Mouse (Mus musculus) midbrain, embryonic 10.5 days (tissue): ENCODE data around the gene Leprot. TPM values are rescaled to one million over a fixed set of nuclear protein-coding genes. Genes with fewer than 3 reads are reported as not detected.

Experiments
- DNase-seq: peaks from one replicate; pipeline ENCODE4 v3.0.0-alpha.2; 2017; ENCODE audit warnings: low spot score
- H3K27ac ChIP-seq: fragments of 300-500 bp; sonication (generic); replicated peaks from 2 replicates; pipeline ENCODE4 v1.5.1; 2016; ENCODE audit warnings: mild to moderate bottlenecking
- H3K27me3 ChIP-seq: fragments of 300-500 bp; sonication (generic); 2 replicates; pipeline ENCODE4 v1.6.1; 2016; ENCODE audit warnings: low read depth, mild to moderate bottlenecking; ENCODE audit not compliant: poor library complexity, severe bottlenecking
- H3K36me3 ChIP-seq: fragments of 300-500 bp; sonication (generic); 2 replicates; pipeline ENCODE4 v1.6.1; 2016; ENCODE audit warnings: mild to moderate bottlenecking, moderate library complexity
- H3K4me1 ChIP-seq: fragments of 300-500 bp; sonication (generic); 2 replicates; pipeline ENCODE4 v1.6.1; 2016
- H3K4me3 ChIP-seq: fragments of 300-500 bp; sonication (generic); 2 replicates; pipeline ENCODE4 v1.5.1; 2016; ENCODE audit warnings: mild to moderate bottlenecking, moderate library complexity
- H3K9me3 ChIP-seq: fragments of 300-500 bp; sonication (generic); replicated peaks from 2 replicates; pipeline ENCODE4 v1.6.1; 2016; ENCODE audit warnings: mild to moderate bottlenecking
- WGBS: fragments of 180-500 bp; shearing (Covaris S2); methylation state at CpG from one replicate; pipeline ENCODE4 v1.1.7; 2016; 5-methylcytosine and 5-hydroxymethylcytosine counted together
- polyA plus RNA-seq: library from polyadenylated mRNA; unstranded; fragments of >200 nt; fragmentation: Nextera tagmentation; extraction: Ambion mirVana; gene quantifications from 2 replicates; pipeline ENCODE4 v1.2.1, GENCODE M21; 2016

Gene Leprot
- polyA plus RNA-seq, 1 experiment from 2014 or later, result 65.6 TPM

GRCm38 (mm10) chr4:101674790-101675189 lies 27.3 kb downstream of the Leprot start:
- no peak for DNase-seq
- Histone ChIP-seq H3K36me3 (no peaks in the 10 kb centered on the region), H3K9me3 (no peaks in the 10 kb centered on the region), H3K27me3 (no peaks in the 10 kb centered on the region), H3K27ac (no peak overlapping the region), H3K4me3 (no peak overlapping the region), H3K4me1 (no peaks in the 10 kb centered on the region)
- 75% methylated on average over 5 of the region's 5 CpGs for WGBS

- Histone ChIP-seq H3K36me3 (no peaks in the 10 kb centered on the region), H3K27me3 (no peaks in the 10 kb centered on the region), H3K4me1 (no peaks in the 10 kb centered on the region), H3K9me3 (no peaks in the 10 kb centered on the region), H3K4me3 (no peak overlapping the region), H3K27ac (no peak overlapping the region)
- 85% methylated on average over 4 of the region's 4 CpGs for WGBS
- no peak for DNase-seq
Observed at GRCm38 (mm10) chr4:101675726-101676125, 28.2 kb downstream of the Leprot start.

- no peaks in the 10 kb centered on the region for H3K27me3 ChIP-seq
Observed at GRCm38 (mm10) chr4:101682620-101683019, 35.1 kb downstream of the Leprot start.

GRCm38 (mm10) chr4:101683086-101683485 lies 35.6 kb downstream of the Leprot start:
- H3K27ac ChIP-seq, result no peak overlapping the region
- H3K4me1 ChIP-seq, result no peaks in the 10 kb centered on the region
- H3K27me3 ChIP-seq, result no peaks in the 10 kb centered on the region
- no peaks in the 10 kb centered on the region for H3K36me3 ChIP-seq
- no peaks in the 10 kb centered on the region for H3K9me3 ChIP-seq
- 81% methylated on average over 3 of the region's 3 CpGs for WGBS
- DNase-seq, result no peak
- no peak overlapping the region for H3K4me3 ChIP-seq

More at GRCm38 (mm10) chr4:101682620-101683019, 35.1 kb downstream of the Leprot start:
- H3K27ac ChIP-seq, result no peak overlapping the region
- H3K36me3 ChIP-seq, result no peaks in the 10 kb centered on the region
- DNase-seq, result no peak
- H3K4me1 ChIP-seq, result no peaks in the 10 kb centered on the region
- 91% methylated on average over 4 of the region's 4 CpGs for WGBS
- H3K9me3 ChIP-seq, result no peaks in the 10 kb centered on the region
- no peak overlapping the region for H3K4me3 ChIP-seq

- Histone ChIP-seq H3K4me3 (no peak overlapping the region), H3K27ac (no peak overlapping the region), H3K9me3 (no peaks in the 10 kb centered on the region), H3K27me3 (no peaks in the 10 kb centered on the region), H3K4me1 (no peaks in the 10 kb centered on the region), H3K36me3 (no peaks in the 10 kb centered on the region)
- 81% methylated on average over 3 of the region's 3 CpGs for WGBS
- DNase-seq, result no peak
Observed at GRCm38 (mm10) chr4:101684821-101685220, 37.3 kb downstream of the Leprot start.

DNA sequence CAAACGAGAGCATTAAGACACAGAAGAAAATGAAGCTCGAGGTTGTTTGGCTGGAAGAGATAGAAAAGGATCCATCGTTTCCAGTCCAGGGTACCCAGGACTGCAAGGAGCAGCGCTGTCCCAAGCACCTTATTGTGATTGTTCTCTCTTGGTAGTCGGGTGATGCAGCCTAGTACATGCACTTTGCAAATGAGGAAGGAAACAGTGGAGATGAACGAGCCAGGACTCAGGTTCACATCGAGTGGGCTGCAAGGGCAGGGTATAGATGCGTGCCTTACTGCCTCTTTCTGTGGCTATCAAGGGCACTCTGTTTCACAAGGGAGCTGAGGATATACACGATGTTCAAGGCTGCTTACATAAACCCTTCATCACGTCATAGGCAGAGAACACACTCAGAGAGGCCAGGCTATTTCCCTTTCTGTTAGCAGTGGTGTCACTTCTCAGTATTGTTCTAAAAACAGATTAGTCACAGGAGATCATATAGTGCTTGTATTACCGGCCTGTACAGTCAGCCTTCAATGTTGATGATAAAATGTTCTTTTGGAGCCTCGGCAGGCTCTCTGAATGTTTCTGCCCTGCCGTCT lies 38.8 kb downstream of the Leprot start:
- H3K27ac ChIP-seq, result no peak overlapping the region
- WGBS, result 85% methylated on average over 13 of the region's 13 CpGs
- no peak for DNase-seq
- H3K36me3 ChIP-seq, result no peaks in the 10 kb centered on the region
- H3K4me3 ChIP-seq, result no peak overlapping the region
- H3K27me3 ChIP-seq, result no peaks in the 10 kb centered on the region
- H3K9me3 ChIP-seq, result no peaks in the 10 kb centered on the region
- H3K4me1 ChIP-seq, result no peaks in the 10 kb centered on the region

DNA sequence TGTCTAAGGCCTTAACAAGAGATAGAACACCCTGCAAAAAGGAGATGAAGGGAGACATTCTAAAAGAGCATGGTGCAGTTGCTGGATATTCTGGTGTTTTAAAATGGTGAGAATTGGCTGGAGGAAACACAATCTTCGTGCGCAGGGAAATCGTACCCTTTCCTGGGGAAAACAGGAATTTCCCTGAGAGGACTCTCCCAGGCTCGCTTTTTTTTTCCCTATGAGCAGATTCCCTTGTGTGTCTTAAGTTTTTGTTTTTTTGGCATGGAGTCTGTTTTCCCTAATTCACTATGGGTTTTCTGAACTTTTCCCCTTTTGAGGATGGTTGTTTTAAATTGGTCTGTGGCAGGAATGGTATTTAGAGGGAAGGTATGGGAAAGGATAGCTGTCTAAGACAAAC lies 41.7 kb downstream of the Leprot start:
- H3K4me1 ChIP-seq, result no peaks in the 10 kb centered on the region
- WGBS, result 89% methylated on average over 4 of the region's 4 CpGs
- no peaks in the 10 kb centered on the region for H3K9me3 ChIP-seq

DNA sequence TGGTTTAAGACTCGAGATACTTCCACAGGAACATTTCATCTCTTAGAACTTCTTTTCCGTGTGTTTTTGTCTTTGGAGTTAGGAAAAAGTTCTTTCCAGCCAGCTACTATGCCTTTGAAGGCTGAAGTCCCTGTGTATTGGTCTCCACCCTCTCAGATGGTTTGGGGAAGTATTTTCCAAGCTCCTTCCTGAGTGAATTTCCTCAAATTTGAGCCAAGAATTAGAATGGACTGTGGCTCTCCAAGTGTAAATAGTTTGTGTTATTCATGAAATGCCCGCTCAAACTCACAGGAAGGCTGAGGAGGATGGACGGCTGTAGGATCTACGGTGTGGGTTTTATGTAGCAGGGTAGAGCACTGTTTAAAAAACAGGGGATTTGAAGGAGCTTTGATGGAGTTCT lies 42.1 kb downstream of the Leprot start:
- 87% methylated on average over 5 of the region's 5 CpGs for WGBS
- no peaks in the 10 kb centered on the region for H3K9me3 ChIP-seq
- H3K4me3 ChIP-seq, result no peak overlapping the region
- H3K4me1 ChIP-seq, result no peaks in the 10 kb centered on the region
- H3K36me3 ChIP-seq, result no peaks in the 10 kb centered on the region
- H3K27ac ChIP-seq, result no peak overlapping the region
- DNase-seq, result no peak
- no peaks in the 10 kb centered on the region for H3K27me3 ChIP-seq

More for the DNA sequence above, 41.7 kb downstream of the Leprot start:
- Histone ChIP-seq H3K4me3 (no peak overlapping the region), H3K27ac (no peak overlapping the region), H3K36me3 (no peaks in the 10 kb centered on the region), H3K27me3 (no peaks in the 10 kb centered on the region)
- no peak for DNase-seq

GRCm38 (mm10) chr4:101692892-101693291 lies 45.4 kb downstream of the Leprot start:
- Histone ChIP-seq H3K27me3 (no peaks in the 10 kb centered on the region), H3K9me3 (no peaks in the 10 kb centered on the region), H3K36me3 (no peaks in the 10 kb centered on the region), H3K4me3 (no peak overlapping the region), H3K4me1 (no peaks in the 10 kb centered on the region), H3K27ac (no peak overlapping the region)
- DNase-seq, result no peak
- WGBS, result 86% methylated on average over 4 of the region's 4 CpGs

- H3K36me3 ChIP-seq, result no peaks in the 10 kb centered on the region
- WGBS, result 81% methylated on average over 6 of the region's 6 CpGs
- no peaks in the 10 kb centered on the region for H3K9me3 ChIP-seq
- H3K4me3 ChIP-seq, result no peak overlapping the region
- no peak overlapping the region for H3K27ac ChIP-seq
- no peaks in the 10 kb centered on the region for H3K4me1 ChIP-seq
- no peak for DNase-seq
- no peaks in the 10 kb centered on the region for H3K27me3 ChIP-seq
Observed at GRCm38 (mm10) chr4:101694529-101694928, 47.0 kb downstream of the Leprot start.

DNA sequence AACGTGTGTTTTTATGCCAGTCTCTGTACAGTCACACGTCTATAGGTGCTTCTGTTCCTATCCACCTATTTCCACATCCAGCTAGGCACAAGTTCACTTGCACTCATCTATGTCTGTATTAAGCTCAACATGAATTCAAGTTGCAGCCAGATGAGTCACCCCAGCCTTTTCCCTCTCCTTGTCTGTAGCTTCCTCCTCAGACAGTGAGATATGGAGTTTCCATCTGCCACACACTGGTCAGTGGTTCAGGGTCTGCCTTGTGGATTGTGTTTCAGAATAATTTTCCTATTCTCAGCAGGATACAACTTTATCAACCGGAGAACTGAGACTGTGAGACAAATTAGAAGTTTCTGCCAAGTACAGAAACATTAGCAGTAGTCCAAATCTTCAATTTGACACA lies 49.7 kb downstream of the Leprot start:
- DNase-seq, result no peak
- no peaks in the 10 kb centered on the region for H3K9me3 ChIP-seq
- no peak overlapping the region for H3K27ac ChIP-seq
- WGBS, result 89% methylated on average over 3 of the region's 3 CpGs
- no peaks in the 10 kb centered on the region for H3K27me3 ChIP-seq
- H3K4me3 ChIP-seq, result no peak overlapping the region
- H3K4me1 ChIP-seq, result no peaks in the 10 kb centered on the region
- no peaks in the 10 kb centered on the region for H3K36me3 ChIP-seq

DNA sequence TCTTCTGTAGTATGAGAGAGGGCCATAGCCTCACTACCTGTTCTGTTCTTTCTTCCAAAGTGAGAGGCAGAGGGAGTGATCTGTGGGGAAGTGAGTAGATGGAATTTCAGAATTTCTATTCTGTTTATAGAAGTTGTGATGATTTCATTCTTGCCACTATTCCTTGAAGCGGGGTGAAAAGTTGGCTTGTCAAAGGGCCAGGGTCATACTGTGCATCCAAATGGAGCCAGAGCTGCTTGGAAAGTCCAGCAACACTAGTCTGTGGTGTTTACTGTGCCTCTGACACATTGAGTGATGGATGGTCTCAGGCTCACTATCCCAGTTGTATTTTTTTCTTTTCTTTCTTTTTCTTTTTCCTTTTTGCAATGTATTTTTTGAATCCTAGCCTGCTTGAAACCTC lies 51.9 kb downstream of the Leprot start:
- no peak for DNase-seq
- Histone ChIP-seq H3K4me1 (no peaks in the 10 kb centered on the region), H3K36me3 (no peaks in the 10 kb centered on the region), H3K9me3 (no peaks in the 10 kb centered on the region), H3K27me3 (no peaks in the 10 kb centered on the region), H3K4me3 (no peak overlapping the region), H3K27ac (no peak overlapping the region)
- 79% methylated on average over 1 of the region's 1 CpGs for WGBS

GRCm38 (mm10) chr4:101700892-101701640 lies 53.5 kb downstream of the Leprot start:
- no peaks in the 10 kb centered on the region for H3K9me3 ChIP-seq
- WGBS, result 93% methylated on average over 14 of the region's 14 CpGs
- H3K27me3 ChIP-seq, result no peaks in the 10 kb centered on the region
- no peaks in the 10 kb centered on the region for H3K36me3 ChIP-seq
- no peak for DNase-seq
- H3K27ac ChIP-seq, result no peak overlapping the region
- no peak overlapping the region for H3K4me3 ChIP-seq
- H3K4me1 ChIP-seq, result no peaks in the 10 kb centered on the region
